Mouse (Mus musculus): ENCODE measurements around the gene Slc13a5. TPM values are rescaled to one million over a fixed set of nuclear protein-coding genes. Genes with fewer than 3 reads are reported as not detected.

The Slc13a5 gene
- polyA plus RNA-seq, 1 experiment from 2014 or later: not detected

GRCm38 (mm10) chr11:72206341-72207203 is 60.5 kb downstream of the Slc13a5 start, which contains the start of gene Gm43951:
Gene Gm43951, minus strand, starts transcription at chr11:72206840.
- Histone ChIP-seq H3K4me2 (peak within 1 kb of the TSS; percentile 95), H3K4me3 (ENCODE audit: low read depth, low read length) (peak within 1 kb of the TSS; percentile 85), H3K9me3 (ENCODE audit: control insufficient read depth, low read length) (no peaks in the 10 kb centered on the region), H3K27me3 (replicated peaks; ENCODE audit: control insufficient read depth, insufficient read depth, low read length) (no peaks in the 10 kb centered on the region), H3K4me1 (replicated peaks; ENCODE audit: control insufficient read depth, insufficient read depth, low read length) (peaks cover 11% of the 10 kb centered on the region), H3K9ac (ENCODE audit: low read depth, low read length) (peak within 1 kb of the TSS; percentile 83), H3K36me3 (ENCODE audit: control insufficient read depth, insufficient read depth, low read length) (no peaks in the 10 kb centered on the region; the same call in 1 of the 2 replicates), H3K27ac (ENCODE audit: low read depth, low read length) (peak within 1 kb of the TSS; percentile 54)
- under 1% methylated on average over 43 of the region's 43 CpGs for WGBS
- no peak for DNase-seq (ENCODE audit: low spot score)
- ATAC-seq (replicated peaks; ENCODE audit: low FRiP score): peak; percentile 44

- H3K9ac ChIP-seq (ENCODE audit: low read depth, low read length): 0 out of 2 replicates have a peak overlapping the region, but pooled peaks have one; percentile 3
- H3K27me3 ChIP-seq (replicated peaks; ENCODE audit: control insufficient read depth, insufficient read depth, low read length): no peaks in the 10 kb centered on the region
- H3K27ac ChIP-seq (ENCODE audit: low read depth, low read length): no peak overlapping the region
- ATAC-seq (replicated peaks; ENCODE audit: low FRiP score) (no peak), DNase-seq (ENCODE audit: low spot score) (no peak)
- 81% methylated on average over 6 of the region's 6 CpGs for whole genome bisulfite sequencing
- H3K4me3 ChIP-seq (ENCODE audit: low read depth, low read length): peak overlapping the region; percentile 85; the same call in 1 of the 2 replicates
- H3K36me3 ChIP-seq (ENCODE audit: control insufficient read depth, insufficient read depth, low read length): no peaks in the 10 kb centered on the region; the same call in 1 of the 2 replicates
- H3K4me2 ChIP-seq: peak overlapping the region; percentile 95
- peaks cover 11% of the 10 kb centered on the region for H3K4me1 ChIP-seq (replicated peaks; ENCODE audit: control insufficient read depth, insufficient read depth, low read length)
- H3K9me3 ChIP-seq (ENCODE audit: control insufficient read depth, low read length): no peaks in the 10 kb centered on the region
These were observed 61.8 kb downstream of the Slc13a5 start for GRCm38 (mm10) chr11:72205256-72205655.

- Histone ChIP-seq H3K9ac (ENCODE audit: low read depth, low read length) (no peak overlapping the region), H3K27ac (ENCODE audit: low read depth, low read length) (no peak overlapping the region), H3K4me2 (no peak overlapping the region), H3K27me3 (replicated peaks; ENCODE audit: control insufficient read depth, insufficient read depth, low read length) (no peaks in the 10 kb centered on the region), H3K36me3 (ENCODE audit: control insufficient read depth, insufficient read depth, low read length) (peaks cover 2% of the 10 kb centered on the region), H3K9me3 (ENCODE audit: control insufficient read depth, low read length) (no peaks in the 10 kb centered on the region), H3K4me3 (ENCODE audit: low read depth, low read length) (no peak overlapping the region), H3K4me1 (replicated peaks; ENCODE audit: control insufficient read depth, insufficient read depth, low read length) (peaks cover 11% of the 10 kb centered on the region)
- 88% methylated on average over 1 of the region's 1 CpGs for WGBS
- ATAC-seq (replicated peaks; ENCODE audit: low FRiP score) (no peak), DNase-seq (ENCODE audit: low spot score) (no peak)
These were observed 63.6 kb downstream of the Slc13a5 start for GRCm38 (mm10) chr11:72203440-72203839.

GRCm38 (mm10) chr11:72196506-72196905 is 70.5 kb downstream of the Slc13a5 start:
- Histone ChIP-seq H3K4me2 (no peak overlapping the region), H3K27me3 (replicated peaks; ENCODE audit: control insufficient read depth, insufficient read depth, low read length) (no peaks in the 10 kb centered on the region), H3K27ac (ENCODE audit: low read depth, low read length) (no peak overlapping the region), H3K9me3 (ENCODE audit: control insufficient read depth, low read length) (no peaks in the 10 kb centered on the region), H3K9ac (ENCODE audit: low read depth, low read length) (no peak overlapping the region), H3K36me3 (ENCODE audit: control insufficient read depth, insufficient read depth, low read length) (peaks cover 7% of the 10 kb centered on the region), H3K4me3 (ENCODE audit: low read depth, low read length) (no peak overlapping the region), H3K4me1 (replicated peaks; ENCODE audit: control insufficient read depth, insufficient read depth, low read length) (no peaks in the 10 kb centered on the region)
- WGBS: 90% methylated on average over 8 of the region's 8 CpGs
- ATAC-seq (replicated peaks; ENCODE audit: low FRiP score) (no peak), DNase-seq (ENCODE audit: low spot score) (no peak)

- H3K36me3 ChIP-seq (ENCODE audit: control insufficient read depth, insufficient read depth, low read length): peaks cover 7% of the 10 kb centered on the region
- WGBS: 89% methylated on average over 2 of the region's 2 CpGs
- no peak overlapping the region for H3K4me2 ChIP-seq
- no peaks in the 10 kb centered on the region for H3K9me3 ChIP-seq (ENCODE audit: control insufficient read depth, low read length)
- H3K27me3 ChIP-seq (replicated peaks; ENCODE audit: control insufficient read depth, insufficient read depth, low read length): no peaks in the 10 kb centered on the region
- no peak overlapping the region for H3K9ac ChIP-seq (ENCODE audit: low read depth, low read length)
- no peak overlapping the region for H3K27ac ChIP-seq (ENCODE audit: low read depth, low read length)
- no peak overlapping the region for H3K4me3 ChIP-seq (ENCODE audit: low read depth, low read length)
- no peaks in the 10 kb centered on the region for H3K4me1 ChIP-seq (replicated peaks; ENCODE audit: control insufficient read depth, insufficient read depth, low read length)
- ATAC-seq (replicated peaks; ENCODE audit: low FRiP score) (no peak), DNase-seq (ENCODE audit: low spot score) (no peak)
These were observed 72.8 kb downstream of the Slc13a5 start for GRCm38 (mm10) chr11:72194259-72194658.

Other genes with a start within 250 kb of the Slc13a5 start
- 0.16 and 0.25 TPM in 2 replicates for gene Aipl1, start 229.7 kb downstream of the Slc13a5 start, polyA plus RNA-seq (2014; fragmentation: Nextera tagmentation; extraction: Ambion mirVana)
- gene Pimreg, start 225.2 kb downstream of the Slc13a5 start, polyA plus RNA-seq (2014; fragmentation: Nextera tagmentation; extraction: Ambion mirVana): 74.9 and 78.5 TPM in 2 replicates
- 0.08 and 0.31 TPM in 2 replicates for gene Pitpnm3, start 131.4 kb downstream of the Slc13a5 start, polyA plus RNA-seq (2014; fragmentation: Nextera tagmentation; extraction: Ambion mirVana)
- gene Gm43951, start 60.4 kb downstream of the Slc13a5 start, polyA plus RNA-seq (2014; fragmentation: Nextera tagmentation; extraction: Ambion mirVana): not detected in 2 replicates
- 6.9 and 8.6 TPM in 2 replicates for gene 4933427D14Rik, start 59.8 kb downstream of the Slc13a5 start, polyA plus RNA-seq (2014; fragmentation: Nextera tagmentation; extraction: Ambion mirVana)
- 144 and 153 TPM in 2 replicates for gene Txndc17, start 59.7 kb downstream of the Slc13a5 start, polyA plus RNA-seq (2014; fragmentation: Nextera tagmentation; extraction: Ambion mirVana)
- gene Med31, start 51.6 kb downstream of the Slc13a5 start, polyA plus RNA-seq (2014; fragmentation: Nextera tagmentation; extraction: Ambion mirVana): 27.5 and 29.8 TPM in 2 replicates
- 2.7 and 2.8 TPM in 2 replicates for gene Xaf1, start 34.4 kb upstream of the Slc13a5 start, polyA plus RNA-seq (2014; fragmentation: Nextera tagmentation; extraction: Ambion mirVana)
- gene Fbxo39, start 47.2 kb upstream of the Slc13a5 start, polyA plus RNA-seq (2014; fragmentation: Nextera tagmentation; extraction: Ambion mirVana): not detected in 2 replicates
- 1.1 and 1.3 TPM in 2 replicates for gene Tekt1, start 95.2 kb upstream of the Slc13a5 start, polyA plus RNA-seq (2014; fragmentation: Nextera tagmentation; extraction: Ambion mirVana)
- 22.9 and 24.8 TPM in 2 replicates for gene Smtnl2, start 144.5 kb upstream of the Slc13a5 start, polyA plus RNA-seq (2014; fragmentation: Nextera tagmentation; extraction: Ambion mirVana)
- not detected in 2 replicates for gene Ggt6, start 168.3 kb upstream of the Slc13a5 start, polyA plus RNA-seq (2014; fragmentation: Nextera tagmentation; extraction: Ambion mirVana)
- 263 and 272 TPM in 2 replicates for gene Mybbp1a, start 174.1 kb upstream of the Slc13a5 start, polyA plus RNA-seq (2014; fragmentation: Nextera tagmentation; extraction: Ambion mirVana)
- gene Spns2, start 222.7 kb upstream of the Slc13a5 start, polyA plus RNA-seq (2014; fragmentation: Nextera tagmentation; extraction: Ambion mirVana): 20.0 and 21.0 TPM in 2 replicates